Comparison of ENCODE assay signal across 9 mouse cellular contexts in genomic region chr6:52417439-52418124, GRCm38 (mm10).
A peak's percentile ranks its signal among the peaks of the same experiment; 100 is the strongest.
DNase-seq lines count a peak whose midpoint lies in the region; ATAC-seq and TF ChIP-seq lines count a peak whose summit lies in the region.
"Had no signal": no experiment of that assay in that cellular context is flagged by ENCODE, and none has a peak within 500 bp of the region (broad histone marks: within the 10 kb centered on the region; RNA-seq: fewer than 3 reads in every experiment).

No protein-coding gene starts in this region.

- no peak overlapping the region for H3K27ac ChIP-seq in heart, embryonic 11.5 days (ENCODE audit: low read depth, low read length)
- no peak overlapping the region for H3K27ac ChIP-seq in limb, embryonic 11.5 days (replicated peaks; ENCODE audit: low read depth, low read length)
- no peak overlapping the region for H3K27ac ChIP-seq in stomach, postnatal 0 days (replicated peaks)
- H3K27ac ChIP-seq: macrophage had no signal

- no peak for ATAC-seq in heart, embryonic 11.5 days (replicated peaks; ENCODE audit: insufficient number of reproducible peaks, low FRiP score, low TSS enrichment)
- ATAC-seq in limb, embryonic 11.5 days (ENCODE audit: insufficient number of reproducible peaks, low FRiP score, low TSS enrichment, low read depth), result peak; percentile 62; the same call in 1 of the 2 replicates
- ATAC-seq in stomach, postnatal 0 days (ENCODE audit: low FRiP score, low TSS enrichment), result peak; percentile 60
- no peak for ATAC-seq in inflammation-experienced regulatory T-cells, adult 6 months
- no peak for ATAC-seq in cerebellum, adult (ENCODE audit: insufficient number of reproducible peaks, low FRiP score, low TSS enrichment)

- no peaks in the 10 kb centered on the region for H3K9me3 ChIP-seq in heart, embryonic 11.5 days (replicated peaks; ENCODE audit: control insufficient read depth, low read length)
- no peaks in the 10 kb centered on the region for H3K9me3 ChIP-seq in limb, embryonic 11.5 days (ENCODE audit: control insufficient read depth, low read length)
- no peaks in the 10 kb centered on the region for H3K9me3 ChIP-seq in stomach, postnatal 0 days (ENCODE audit: control insufficient read depth, low read length)

- H3K36me3 ChIP-seq in heart, embryonic 11.5 days (ENCODE audit: control insufficient read depth, insufficient read depth, low read length), result no peaks in the 10 kb centered on the region
- H3K36me3 ChIP-seq in limb, embryonic 11.5 days (ENCODE audit: control insufficient read depth, insufficient read depth, low read length), result no peaks in the 10 kb centered on the region
- H3K36me3 ChIP-seq in stomach, postnatal 0 days (ENCODE audit: control insufficient read depth, insufficient read depth, low read length), result no peaks in the 10 kb centered on the region

- H3K27me3 ChIP-seq in heart, embryonic 11.5 days (ENCODE audit: control insufficient read depth, insufficient read depth, low read length), result no peaks in the 10 kb centered on the region
- no peaks in the 10 kb centered on the region for H3K27me3 ChIP-seq in limb, embryonic 11.5 days (ENCODE audit: control insufficient read depth, insufficient read depth, low read length)
- no peaks in the 10 kb centered on the region for H3K27me3 ChIP-seq in stomach, postnatal 0 days (ENCODE audit: control insufficient read depth, insufficient read depth, low read length)

- H3K4me3 ChIP-seq in heart, embryonic 11.5 days (ENCODE audit: low read depth, low read length), result no peak overlapping the region
- no peak overlapping the region for H3K4me3 ChIP-seq in limb, embryonic 11.5 days (ENCODE audit: low read depth, low read length)
- H3K4me3 ChIP-seq in stomach, postnatal 0 days (ENCODE audit: low read depth, low read length), result no peak overlapping the region

- DNase-seq in heart, adult 11 months, result peak; percentile 93
- peak; percentile 29 for DNase-seq in urinary bladder, postnatal 25 days (ENCODE audit: low spot score)
- DNase-seq in urinary bladder, postnatal 10 days (ENCODE audit: low spot score), result no peak
- DNase-seq in limb, embryonic 11.5 days (ENCODE audit: low spot score), result peak; percentile 62
- DNase-seq in stomach, postnatal 0 days (ENCODE audit: low spot score), result peak; percentile 45

- 76% methylated on average over 10 of the region's 10 CpGs for WGBS in heart, embryonic 11.5 days (ENCODE audit: insufficient replicate concordance)
- 18% methylated on average over 10 of the region's 10 CpGs for WGBS in limb, embryonic 11.5 days
- 19% methylated on average over 10 of the region's 10 CpGs for WGBS in stomach, postnatal 0 days

- no peak for TF ChIP-seq CTCF in stomach, postnatal 0 days (IDR thresholded peaks at IDR 0.05; ENCODE audit: low read depth)

- no peak for TF ChIP-seq EP300 in stomach, postnatal 0 days (optimal IDR thresholded peaks at IDR 0.05)

- no peak overlapping the region for H3K4me2 ChIP-seq in heart, embryonic 11.5 days
- no peak overlapping the region for H3K4me2 ChIP-seq in limb, embryonic 11.5 days (ENCODE audit: low read depth, severe bottlenecking)
- no peak overlapping the region for H3K4me2 ChIP-seq in stomach, postnatal 0 days (replicated peaks; ENCODE audit: low read depth)

- H3K4me1 ChIP-seq in heart, embryonic 11.5 days (ENCODE audit: control insufficient read depth, insufficient read depth, low read length), result peaks cover 4% of the 10 kb centered on the region; the same call in 1 of the 2 replicates
- H3K4me1 ChIP-seq in limb, embryonic 11.5 days (ENCODE audit: control insufficient read depth, insufficient read depth, low read length), result peaks cover 9% of the 10 kb centered on the region; the same call in 1 of the 2 replicates
- no peaks in the 10 kb centered on the region; the same call in 1 of the 2 replicates for H3K4me1 ChIP-seq in stomach, postnatal 0 days (replicated peaks; ENCODE audit: control insufficient read depth, insufficient read depth)

- H3K9ac ChIP-seq in heart, embryonic 11.5 days (ENCODE audit: low read depth, low read length), result no peak overlapping the region
- H3K9ac ChIP-seq in limb, embryonic 11.5 days (ENCODE audit: low read length), result no peak overlapping the region
- no peak overlapping the region for H3K9ac ChIP-seq in stomach, postnatal 0 days (ENCODE audit: low read length)

Comparison
In these comparisons a context has a peak if more than half of its experiments do, and no peak if none do; other contexts are left out.
1. ATAC-seq: peak in limb, embryonic 11.5 days (single experiment) and stomach, postnatal 0 days (single experiment); none in heart, embryonic 11.5 days (single experiment), inflammation-experienced regulatory T-cells, adult 6 months (single experiment) and cerebellum, adult (single experiment).